Mouse (Mus musculus): ENCODE data around the gene Umad1.

DNA sequence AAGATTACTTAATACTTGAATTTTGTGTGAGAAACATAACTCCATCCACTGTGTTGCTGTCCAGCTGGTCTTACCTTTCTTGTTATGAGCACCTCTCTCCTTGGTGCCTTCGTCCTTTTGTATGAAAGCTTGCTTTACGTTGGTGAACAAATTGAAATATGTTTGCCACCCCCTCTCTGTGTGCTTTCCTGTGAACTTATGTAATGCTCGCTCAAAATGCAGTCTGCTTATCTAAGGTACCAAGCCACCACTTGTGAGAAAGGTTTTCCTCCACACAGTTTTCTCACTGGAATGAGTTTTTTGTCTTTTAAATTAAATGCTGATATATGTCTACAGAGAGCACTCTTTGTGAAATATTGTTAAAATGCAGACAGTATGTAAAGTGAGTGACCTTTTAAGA lies 30.5 kb upstream of the Umad1 start:
- TF ChIP-seq ZC3H11A (IDR thresholded peaks at IDR 0.05; ENCODE audit: borderline replicate concordance, low read depth, low read length) (no peak), MAFK (IDR thresholded peaks at IDR 0.05; ENCODE audit: insufficient read depth, low read depth, low read length) (no peak)
